Mouse (Mus musculus) embryonic fibroblast, embryonic 13.5 days (primary cell): ENCODE data around the gene Jpt1. TPM values are rescaled to one million over a fixed set of nuclear protein-coding genes. Genes with fewer than 3 reads are reported as not detected.
"Not testable (repeated sequence)": the region's sequence is repeated elsewhere in the genome, so short reads cannot be mapped to it uniquely, and the experiment has no call there.

ENCODE experiments used
- H3K27ac ChIP-seq: 2 replicates; pipeline ENCODE4 v1.5.1; 2012; ENCODE audit warnings: low read length, control low read depth, inconsistent platforms; ENCODE audit not compliant: insufficient read depth
- H3K4me1 ChIP-seq: 2 replicates; pipeline ENCODE4 v1.6.1; 2011; ENCODE audit warnings: low read length; ENCODE audit not compliant: control insufficient read depth, insufficient read depth
- H3K4me3 ChIP-seq: 2 replicates; pipeline ENCODE4 v1.5.1; 2011; ENCODE audit warnings: mild to moderate bottlenecking, control low read depth, low read length; ENCODE audit not compliant: insufficient read depth
- CTCF ChIP-seq: IDR thresholded peaks from 2 replicates; pipeline ENCODE4 v1.5.1; 2011; ENCODE audit warnings: mild to moderate bottlenecking, control low read depth, low read length, moderate library complexity, borderline replicate concordance; ENCODE audit not compliant: insufficient read depth
- POLR2A ChIP-seq: IDR thresholded peaks from 2 replicates; pipeline ENCODE4 v1.6.1; 2011; ENCODE audit warnings: low read depth, mild to moderate bottlenecking, control low read depth, low read length, moderate library complexity
- polyA plus RNA-seq: library from polyadenylated mRNA; stranded (reverse); fragments of >200 nt; gene quantifications from 2 replicates; pipeline ENCODE4 v1.2.4, GENCODE M21; 2011; ENCODE audit warnings: low read depth; ENCODE audit not compliant: missing spikeins, insufficient read length

The Jpt1 gene
- polyA plus RNA-seq, 1 experiment = 164 TPM

DNA sequence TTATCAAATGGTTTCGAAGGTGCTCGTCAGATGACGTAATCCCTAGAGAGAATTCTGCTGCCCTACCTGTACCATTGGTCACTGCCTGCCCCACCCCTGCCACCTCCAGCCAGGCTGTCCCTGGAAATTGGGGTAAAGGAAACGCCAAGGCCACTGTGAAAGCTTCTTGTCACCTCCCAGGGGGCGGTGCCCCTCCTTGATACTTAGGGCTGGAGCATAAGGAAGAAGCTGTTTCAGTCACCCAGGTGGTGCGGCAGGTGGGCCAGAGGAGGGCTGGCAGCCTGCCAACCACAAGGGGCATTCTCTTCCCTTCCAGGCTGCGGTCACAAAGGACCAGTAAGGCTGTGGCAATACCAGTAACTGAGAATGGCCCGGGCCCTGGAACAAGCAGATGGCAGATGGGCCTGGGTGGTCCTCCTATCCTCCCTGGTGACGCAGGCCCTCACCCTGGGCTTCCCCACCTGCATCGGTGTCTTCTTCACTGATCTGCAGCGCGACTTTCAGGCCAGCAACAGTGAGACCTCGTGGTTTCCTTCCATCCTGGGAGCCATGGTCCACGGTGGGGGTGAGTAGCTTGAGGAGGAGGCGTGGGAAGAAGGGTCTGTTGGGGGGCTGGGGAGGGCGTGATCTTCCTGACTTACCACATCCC lies 51.8 kb downstream of the Jpt1 start, which contains the start of gene Slc16a5:
Gene Slc16a5, plus strand, starts transcription at position 232 of the 649 bp plus-strand sequence.
- H3K4me1 ChIP-seq = no peaks in the 10 kb centered on the region
- H3K4me3 ChIP-seq = no peak within 1 kb of the TSS
- no peak within 1 kb of the TSS for H3K27ac ChIP-seq
- TF ChIP-seq CTCF = no peak
- no peak for TF ChIP-seq POLR2A

DNA sequence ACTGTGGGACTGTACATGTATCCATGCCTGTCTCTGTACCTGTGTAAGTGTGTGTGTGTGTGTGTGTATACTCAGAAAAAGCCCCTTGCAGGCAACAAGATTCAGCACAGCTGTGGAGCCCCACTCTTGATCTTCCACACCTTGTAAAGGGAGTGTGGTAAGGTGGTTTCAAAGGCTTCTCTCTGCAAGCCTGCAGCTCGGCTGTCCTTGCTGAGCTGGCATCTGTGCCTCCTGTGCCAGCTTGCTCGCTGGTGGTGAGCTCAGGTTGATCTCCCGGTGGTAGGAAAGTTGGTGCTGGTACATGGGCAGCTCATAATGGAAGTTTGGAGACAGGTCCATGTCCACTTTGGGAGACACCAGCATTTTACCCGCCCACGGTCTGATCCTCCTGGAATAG lies 52.3 kb downstream of the Jpt1 start:
- H3K4me1 ChIP-seq = no peaks in the 10 kb centered on the region
- H3K27ac ChIP-seq = no peak overlapping the region
- no peak for TF ChIP-seq CTCF
- TF ChIP-seq POLR2A = no peak

DNA sequence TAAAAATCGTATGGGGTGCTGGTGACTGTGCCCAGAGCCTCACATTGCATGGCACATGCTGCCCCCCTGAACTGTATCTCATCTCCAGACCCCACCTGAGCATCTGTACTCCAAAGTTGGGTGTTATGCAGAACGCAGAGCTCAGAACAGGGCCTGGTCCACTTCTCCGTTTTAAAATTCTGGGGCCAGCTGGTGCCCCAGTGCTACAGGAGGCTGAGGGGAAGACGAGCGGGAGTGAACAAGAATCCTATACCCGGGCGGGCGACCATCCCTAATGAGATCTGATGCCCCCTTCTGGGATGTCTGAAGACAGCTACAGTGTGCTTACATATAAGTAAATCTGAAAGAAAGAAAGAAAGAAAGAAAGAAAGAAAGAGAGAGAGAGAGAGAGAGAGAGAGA lies 53.2 kb downstream of the Jpt1 start:
- TF ChIP-seq CTCF (no peak), POLR2A (no peak)
- Histone ChIP-seq H3K4me1 (no peaks in the 10 kb centered on the region), H3K4me3 (no peak overlapping the region), H3K27ac (no peak overlapping the region)

More for the DNA sequence above, 52.3 kb downstream of the Jpt1 start:
- H3K4me3 ChIP-seq = no peak overlapping the region

DNA sequence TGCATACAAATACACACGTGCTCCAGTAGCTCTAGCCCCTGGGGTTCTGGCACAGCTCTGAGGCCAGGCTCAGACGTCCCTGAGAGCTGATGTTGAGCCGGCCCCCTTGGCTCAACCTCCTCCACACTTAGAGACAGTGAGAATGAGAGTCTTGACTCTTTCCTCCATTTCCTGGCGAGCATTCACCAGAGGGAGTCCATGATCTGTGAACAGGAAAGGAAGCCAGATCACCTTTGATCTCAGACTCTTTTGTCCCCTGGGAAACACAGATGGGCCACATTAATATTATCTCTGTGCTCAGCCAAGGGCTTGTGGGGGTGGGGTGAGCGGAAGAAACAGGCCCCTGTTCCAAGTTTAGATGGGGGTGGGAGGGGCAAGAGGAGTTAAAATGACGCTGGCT lies 56.8 kb downstream of the Jpt1 start:
- no peak overlapping the region for H3K27ac ChIP-seq
- TF ChIP-seq CTCF (no peak), POLR2A (no peak)
- H3K4me3 ChIP-seq = no peak overlapping the region
- no peaks in the 10 kb centered on the region for H3K4me1 ChIP-seq

DNA sequence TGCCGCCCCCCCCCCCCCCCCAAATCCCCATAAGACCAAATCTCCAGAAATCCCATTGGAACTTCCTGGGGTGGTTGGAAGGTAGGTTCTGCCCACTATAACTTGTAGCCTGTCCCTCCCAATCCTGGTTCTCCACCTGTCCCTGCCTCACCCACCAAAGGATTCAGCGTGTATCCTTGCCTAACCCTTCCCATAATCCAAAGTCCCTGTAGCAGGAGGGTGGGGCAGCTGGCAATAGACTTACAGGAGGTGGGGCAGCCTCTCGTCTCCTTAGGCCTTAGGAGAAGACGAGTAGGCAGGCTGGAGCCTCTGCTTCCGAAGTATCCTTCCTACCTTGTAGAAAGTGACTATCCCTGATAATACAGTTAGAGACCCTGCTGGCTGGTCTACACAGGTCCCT lies 58.0 kb downstream of the Jpt1 start:
- Histone ChIP-seq H3K4me1 (no peaks in the 10 kb centered on the region), H3K27ac (no peak overlapping the region), H3K4me3 (no peak overlapping the region)
- TF ChIP-seq POLR2A (no peak), CTCF (no peak)

DNA sequence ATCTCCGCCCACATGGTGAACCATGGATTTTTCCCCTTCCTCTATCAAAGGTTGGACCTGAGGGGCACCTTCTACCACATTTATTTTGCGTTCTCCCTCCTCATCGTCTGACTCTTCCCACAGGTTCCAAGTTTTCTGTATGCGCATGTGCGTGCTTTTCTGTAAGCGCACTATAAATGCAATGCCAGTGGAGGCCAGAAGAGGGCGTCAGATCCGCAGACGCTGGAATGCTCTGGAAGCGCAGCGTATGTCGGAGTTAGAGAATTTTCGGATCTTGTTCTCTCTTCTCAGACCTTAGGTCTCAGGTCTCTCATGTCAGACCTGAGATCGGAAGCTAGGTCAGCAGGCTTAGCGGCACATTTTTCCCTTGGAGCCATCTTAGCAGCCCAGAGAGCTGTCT lies 58.6 kb downstream of the Jpt1 start:
- Histone ChIP-seq H3K4me3 (no peak overlapping the region), H3K4me1 (no peaks in the 10 kb centered on the region), H3K27ac (no peak overlapping the region)
- TF ChIP-seq CTCF (no peak), POLR2A (no peak)

DNA sequence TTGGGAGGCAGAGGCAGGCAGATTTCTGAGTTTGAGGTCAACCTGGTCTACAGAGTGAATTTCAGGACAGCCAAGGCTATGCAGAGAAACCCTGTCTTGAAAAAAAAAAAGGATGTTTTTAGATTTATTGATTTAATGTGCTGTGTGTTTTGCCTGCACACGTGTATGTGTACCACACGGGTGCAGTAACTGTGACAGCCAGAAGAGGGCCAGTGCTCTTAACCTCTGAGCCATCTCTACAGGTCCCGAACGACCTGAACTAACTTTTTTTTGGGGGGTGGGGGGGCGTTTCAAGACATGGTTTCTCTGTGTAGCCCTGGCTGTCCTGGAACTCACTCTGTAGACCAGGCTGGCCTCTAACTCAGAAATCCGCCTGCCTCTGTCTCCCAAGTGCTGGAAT lies 59.4 kb downstream of the Jpt1 start:
- H3K4me1 ChIP-seq = not testable (repeated sequence)

DNA sequence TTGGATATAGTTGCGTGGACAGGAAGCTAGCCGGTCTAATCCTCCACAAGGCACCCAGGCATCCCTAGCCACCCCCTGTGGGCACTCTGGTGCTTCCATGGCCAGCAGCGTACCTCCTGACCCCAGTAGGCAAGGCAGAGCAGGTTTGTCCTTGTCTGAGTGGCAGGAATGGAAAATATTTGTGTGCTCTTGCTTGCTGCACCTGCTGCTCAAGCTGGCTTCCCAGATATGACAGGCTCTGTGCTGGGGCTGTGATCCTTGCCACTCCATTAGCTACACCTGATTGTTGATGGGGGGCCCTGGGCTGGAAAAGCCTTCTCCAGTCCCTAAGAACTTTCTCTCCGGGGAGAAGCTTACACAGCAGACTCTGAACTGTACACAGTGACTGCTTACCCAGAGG lies 60.9 kb downstream of the Jpt1 start:
- Histone ChIP-seq H3K4me1 (no peaks in the 10 kb centered on the region), H3K27ac (no peak overlapping the region), H3K4me3 (no peak overlapping the region)
- TF ChIP-seq POLR2A = no peak
- no peak for TF ChIP-seq CTCF

More for the DNA sequence above, 59.4 kb downstream of the Jpt1 start:
- not testable (repeated sequence) for H3K27ac ChIP-seq, H3K4me3 ChIP-seq

DNA sequence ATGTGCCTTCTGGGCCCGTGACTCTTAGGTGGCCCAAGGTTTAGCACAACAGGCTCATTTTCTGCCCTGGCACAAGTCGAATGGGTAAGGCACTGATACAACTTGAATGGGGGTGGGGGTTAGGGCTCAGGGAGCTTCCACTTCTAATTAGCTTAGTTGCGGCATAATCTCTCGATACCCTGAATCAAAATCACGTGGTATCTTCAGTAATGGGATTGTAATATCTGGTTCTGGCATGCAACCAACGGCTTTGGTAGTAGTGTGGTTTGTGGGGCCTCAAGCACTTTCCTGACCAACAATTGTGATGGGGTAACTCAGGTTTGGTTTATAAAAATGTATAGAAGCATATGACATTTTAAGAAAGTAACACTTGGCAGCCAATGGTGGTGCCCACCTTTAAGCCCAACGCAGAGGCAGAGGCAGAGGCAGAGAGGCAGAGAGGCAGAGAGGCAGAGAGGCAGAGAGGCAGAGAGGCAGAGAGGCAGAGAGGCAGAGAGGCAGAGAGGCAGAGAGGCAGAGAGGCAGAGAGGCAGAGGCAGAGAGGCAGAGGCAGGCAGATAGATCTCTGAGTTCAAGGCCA lies 61.8 kb downstream of the Jpt1 start:
- Histone ChIP-seq H3K4me3 (no peak overlapping the region), H3K27ac (no peak overlapping the region), H3K4me1 (no peaks in the 10 kb centered on the region)
- TF ChIP-seq CTCF (no peak), POLR2A (no peak)

DNA sequence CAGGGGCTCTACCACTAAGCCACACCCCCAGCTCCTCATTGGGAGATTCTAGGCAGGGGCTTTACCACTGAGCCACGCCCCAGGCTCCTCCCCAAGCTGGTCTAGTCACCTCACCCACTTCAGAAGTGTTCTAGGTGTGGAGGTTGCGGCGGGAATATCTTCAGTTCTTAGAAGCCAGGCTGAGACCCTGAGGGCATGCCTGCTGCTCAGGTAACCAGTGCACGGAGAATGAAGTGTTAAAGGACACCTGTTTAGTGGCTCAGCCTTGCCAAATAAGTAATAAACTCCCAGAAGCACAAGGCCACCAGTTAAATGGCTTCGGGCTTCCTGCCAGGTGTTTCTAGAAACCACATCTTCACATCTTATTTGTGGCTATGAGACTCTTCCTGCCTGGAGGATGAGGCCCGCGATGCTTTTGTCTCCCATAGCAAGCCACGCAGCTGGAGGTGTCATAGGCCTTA lies 62.4 kb downstream of the Jpt1 start:
- TF ChIP-seq POLR2A = no peak
- TF ChIP-seq CTCF = no peak
- H3K4me1 ChIP-seq = no peaks in the 10 kb centered on the region
- no peak overlapping the region for H3K27ac ChIP-seq
- no peak overlapping the region for H3K4me3 ChIP-seq
